Comparison of ENCODE assay signal across 10 mouse cellular contexts in the genomic region with DNA sequence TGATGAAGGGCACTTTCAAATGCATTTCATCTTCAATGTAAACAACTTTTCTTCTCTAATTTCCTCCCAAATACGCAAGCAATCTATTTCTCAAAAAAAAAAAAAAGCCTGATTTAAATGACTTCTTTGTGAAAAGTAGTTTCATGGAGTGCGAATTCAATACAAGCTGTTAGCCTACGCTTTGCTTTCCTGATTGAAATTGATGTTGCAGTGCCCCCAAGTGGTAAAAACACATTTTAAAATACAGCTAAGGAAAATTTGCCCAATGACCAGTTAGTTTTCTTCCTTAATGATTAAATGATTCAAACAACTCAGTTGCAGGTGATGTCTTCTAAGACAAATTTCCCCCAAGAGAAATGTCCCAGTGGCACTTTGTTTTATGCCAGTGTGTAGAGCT. TPM values are rescaled to one million over a fixed set of nuclear protein-coding genes. Genes with fewer than 3 reads are reported as not detected.
DNase-seq lines count a peak whose midpoint lies in the region; ATAC-seq and TF ChIP-seq lines count a peak whose summit lies in the region.
"Had no signal": no experiment of that assay in that cellular context is flagged by ENCODE, and none has a peak within 500 bp of the region (broad histone marks: within the 10 kb centered on the region; RNA-seq: fewer than 3 reads in every experiment).

No protein-coding gene starts in this region.

- no peaks in the 10 kb centered on the region for H3K36me3 ChIP-seq in intestine, postnatal 0 days (ENCODE audit: control insufficient read depth, insufficient read depth)
- no peaks in the 10 kb centered on the region for H3K36me3 ChIP-seq in intestine, embryonic 15.5 days
- H3K36me3 ChIP-seq in thymus, adult 2 months (ENCODE audit: control insufficient read depth, insufficient read depth, low read length), result no peaks in the 10 kb centered on the region
- H3K36me3 ChIP-seq: embryonic facial prominence, embryonic 12.5 days had no signal

- H3K27ac ChIP-seq in intestine, postnatal 0 days (ENCODE audit: low read depth, low read length), result no peak overlapping the region
- H3K27ac ChIP-seq in intestine, embryonic 15.5 days, result no peak overlapping the region
- H3K27ac ChIP-seq in thymus, adult 2 months (ENCODE audit: control insufficient read depth, insufficient read depth, low read length), result no peak overlapping the region
- H3K27ac ChIP-seq: embryonic facial prominence, embryonic 12.5 days had no signal

- H3K4me1 ChIP-seq in intestine, postnatal 0 days (replicated peaks; ENCODE audit: control insufficient read depth, insufficient read depth, low read length), result no peaks in the 10 kb centered on the region
- no peaks in the 10 kb centered on the region for H3K4me1 ChIP-seq in intestine, embryonic 15.5 days (replicated peaks)
- H3K4me1 ChIP-seq in thymus, adult 2 months (replicated peaks; ENCODE audit: control insufficient read depth, insufficient read depth, low read length), result no peaks in the 10 kb centered on the region
- H3K4me1 ChIP-seq: embryonic facial prominence, embryonic 12.5 days had no signal

- no peaks in the 10 kb centered on the region for H3K27me3 ChIP-seq in intestine, postnatal 0 days (replicated peaks; ENCODE audit: control insufficient read depth, insufficient read depth, low read length)
- H3K27me3 ChIP-seq in intestine, embryonic 15.5 days (replicated peaks), result no peaks in the 10 kb centered on the region
- H3K27me3 ChIP-seq in thymus, adult 2 months (ENCODE audit: control insufficient read depth, insufficient read depth, low read length), result no peaks in the 10 kb centered on the region
- H3K27me3 ChIP-seq: embryonic facial prominence, embryonic 12.5 days had no signal

- no peak overlapping the region for H3K4me2 ChIP-seq in intestine, postnatal 0 days (replicated peaks; ENCODE audit: low read depth)
- H3K4me2 ChIP-seq in intestine, embryonic 15.5 days (replicated peaks), result no peak overlapping the region
- H3K4me2 ChIP-seq: embryonic facial prominence, embryonic 12.5 days had no signal

- no peak for TF ChIP-seq POLR2A in thymus, adult 2 months (IDR thresholded peaks at IDR 0.05; ENCODE audit: control insufficient read depth, extremely low read depth, insufficient read depth, low read length, poor library complexity)

- H3K9ac ChIP-seq in intestine, postnatal 0 days (ENCODE audit: low read depth, low read length), result no peak overlapping the region
- H3K9ac ChIP-seq in intestine, embryonic 15.5 days, result no peak overlapping the region
- H3K9ac ChIP-seq: embryonic facial prominence, embryonic 12.5 days had no signal

- peak; percentile 1 for DNase-seq in thymus, adult 2 months
- DNase-seq in thymus, postnatal 25 days, result no peak
- DNase-seq in c-Kit-positive CD71-positive TER-119-positive erythroid progenitor cells, embryonic 14.5 days (ENCODE audit: low spot score), result peak; percentile 10
- DNase-seq in spleen, postnatal 10 days (ENCODE audit: low spot score in 2 of 2), result no peak
- DNase-seq in spleen, postnatal 4 days (ENCODE audit: low spot score in 2 of 2), result no peak

- 46% methylated on average over 3 of the region's 3 CpGs for WGBS in intestine, postnatal 0 days
- WGBS in intestine, embryonic 15.5 days, result 44% methylated on average over 3 of the region's 3 CpGs
- WGBS in thymus, adult 2 months, result 78% methylated on average over 3 of the region's 3 CpGs

- no peak for ATAC-seq in intestine, postnatal 0 days
- no peak for ATAC-seq in intestine, embryonic 15.5 days

- H3K9me3 ChIP-seq in intestine, postnatal 0 days (ENCODE audit: control insufficient read depth), result no peaks in the 10 kb centered on the region
- no peaks in the 10 kb centered on the region for H3K9me3 ChIP-seq in intestine, embryonic 15.5 days

- H3K4me3 ChIP-seq in intestine, postnatal 0 days (ENCODE audit: low read depth, low read length), result no peak overlapping the region
- H3K4me3 ChIP-seq in intestine, embryonic 15.5 days (replicated peaks), result no peak overlapping the region
- H3K4me3 ChIP-seq in thymus, adult 2 months (ENCODE audit: control insufficient read depth, insufficient read depth, low read length), result no peak overlapping the region
- H3K4me3 ChIP-seq: embryonic facial prominence, embryonic 12.5 days had no signal

- peak; percentile 66 for TF ChIP-seq CTCF in intestine, postnatal 0 days (IDR thresholded peaks at IDR 0.05; ENCODE audit: low read depth)
- TF ChIP-seq CTCF in thymus, adult 2 months (IDR thresholded peaks at IDR 0.05; ENCODE audit: borderline replicate concordance, control insufficient read depth, extremely low read depth, insufficient read depth, low read length, poor library complexity), result no peak

RNA-seq across cellular contexts. Expression of gene Apool, which starts 37.3 kb away (rescaled TPM):
- polyA plus RNA-seq in intestine, postnatal 0 days (2015; fragmentation: Nextera tagmentation; extraction: Ambion mirVana), result 40.7 and 43.8 TPM in 2 replicates
- 57.0 and 57.1 TPM in 2 replicates for polyA plus RNA-seq in intestine, embryonic 15.5 days (2015; fragmentation: Nextera tagmentation; extraction: Ambion mirVana)
- 3.1 and 5.2 TPM in 2 replicates for polyA plus RNA-seq in thymus, adult 2 months (2012; rRNA removed)

RNA-seq across cellular contexts. Expression of gene Satl1, which starts 58.2 kb away (rescaled TPM):
- polyA plus RNA-seq in intestine, postnatal 0 days (2015; fragmentation: Nextera tagmentation; extraction: Ambion mirVana), result not detected in 2 replicates
- not detected in 2 replicates for polyA plus RNA-seq in intestine, embryonic 15.5 days (2015; fragmentation: Nextera tagmentation; extraction: Ambion mirVana)
- not detected in 2 replicates for polyA plus RNA-seq in thymus, adult 2 months (2012; rRNA removed)
- polyA plus RNA-seq: embryonic facial prominence, embryonic 12.5 days; limb, embryonic 11.5 days; small intestine, adult 2 months had no signal

Comparison
In these comparisons a context has a peak if more than half of its experiments do, and no peak if none do; other contexts are left out.
1. DNase-seq: peak in thymus, adult 2 months (single experiment) and c-Kit-positive CD71-positive TER-119-positive erythroid progenitor cells, embryonic 14.5 days (single experiment); none in thymus, postnatal 25 days (single experiment), spleen, postnatal 10 days (0 of 2) and spleen, postnatal 4 days (0 of 2).